Mouse (Mus musculus): ENCODE results near the gene Rtn4. TPM values are rescaled to one million over a fixed set of nuclear protein-coding genes. Genes with fewer than 3 reads are reported as not detected.
"Not testable (repeated sequence)": the region's sequence is repeated elsewhere in the genome, so short reads cannot be mapped to it uniquely, and the experiment has no call there.

The Rtn4 gene
- 57.4 and 59.5 TPM in 2 replicates for polyA plus RNA-seq (2015; fragmentation: Nextera tagmentation; extraction: Ambion mirVana)

DNA sequence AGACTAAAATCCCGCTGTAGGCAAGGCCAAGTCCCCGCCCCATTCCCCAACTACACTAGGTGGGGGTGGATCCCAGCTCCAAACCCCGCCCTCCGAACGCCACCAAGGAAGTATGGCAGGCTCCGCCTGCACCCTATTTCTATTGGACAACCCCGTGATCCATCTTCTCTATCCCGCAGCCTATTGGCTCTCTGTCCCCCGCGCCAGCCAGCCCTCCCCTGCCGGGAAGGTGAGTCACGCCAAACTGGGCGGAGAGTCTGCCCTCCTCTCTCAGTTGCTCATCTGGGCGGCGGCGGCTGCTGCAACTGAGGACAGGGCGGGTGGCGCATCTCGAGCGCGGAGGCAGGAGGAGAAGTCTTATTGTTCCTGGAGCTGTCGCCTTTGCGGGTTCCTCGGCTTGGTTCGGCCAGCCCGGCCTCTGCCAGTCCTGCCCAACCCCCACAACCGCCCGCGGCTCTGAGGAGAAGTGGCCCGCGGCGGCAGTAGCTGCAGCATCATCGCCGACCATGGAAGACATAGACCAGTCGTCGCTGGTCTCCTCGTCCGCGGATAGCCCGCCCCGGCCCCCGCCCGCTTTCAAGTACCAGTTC is at the start of gene Rtn4:
TSS of gene Rtn4 (plus strand) at position 265 of the 590 bp plus-strand sequence.
- Histone ChIP-seq H3K4me3 (peak within 1 kb of the TSS; percentile 100), H3K9ac (peak within 1 kb of the TSS; percentile 99), H3K36me3 (no peaks in the 10 kb centered on the region), H3K27ac (peak within 1 kb of the TSS; percentile 99), H3K4me1 (replicated peaks) (peaks cover 17% of the 10 kb centered on the region), H3K27me3 (no peaks in the 10 kb centered on the region), H3K4me2 (peak within 1 kb of the TSS; percentile 70), H3K9me3 (replicated peaks) (no peaks in the 10 kb centered on the region)
- peak; percentile 97 for ATAC-seq (replicated peaks; ENCODE audit: insufficient number of reproducible peaks, insufficient read depth, low FRiP score, low read depth)
- under 1% methylated on average over 43 of the region's 43 CpGs for WGBS

DNA sequence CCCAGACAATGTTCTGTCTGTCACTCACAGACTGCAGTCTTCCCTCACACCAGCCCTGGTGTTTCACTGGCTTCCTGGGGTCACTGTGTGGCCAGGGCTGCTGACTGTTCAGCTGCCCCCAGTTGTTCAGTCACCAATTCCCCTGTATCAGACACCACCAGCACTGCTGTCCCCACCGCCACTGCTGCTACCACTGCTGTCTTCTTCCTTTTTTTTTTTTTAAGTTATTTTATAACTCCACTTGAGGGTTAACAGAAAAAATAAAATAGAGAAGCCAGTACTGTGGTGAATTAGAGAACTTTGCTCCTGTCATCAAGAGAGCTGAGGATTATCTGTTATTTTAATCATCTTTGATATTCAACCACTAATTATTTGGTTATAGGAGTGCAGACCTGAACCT is 48.3 kb upstream of the Rtn4 start:
- Histone ChIP-seq H3K9me3 (replicated peaks) (no peaks in the 10 kb centered on the region), H3K4me3 (no peak overlapping the region), H3K4me1 (replicated peaks) (peaks cover 12% of the 10 kb centered on the region), H3K4me2 (no peak overlapping the region), H3K27me3 (no peaks in the 10 kb centered on the region), H3K27ac (no peak overlapping the region), H3K9ac (no peak overlapping the region), H3K36me3 (no peaks in the 10 kb centered on the region)
- ATAC-seq (replicated peaks; ENCODE audit: insufficient number of reproducible peaks, insufficient read depth, low FRiP score, low read depth): no peak
- 85% methylated on average over 1 of the region's 1 CpGs for WGBS

DNA sequence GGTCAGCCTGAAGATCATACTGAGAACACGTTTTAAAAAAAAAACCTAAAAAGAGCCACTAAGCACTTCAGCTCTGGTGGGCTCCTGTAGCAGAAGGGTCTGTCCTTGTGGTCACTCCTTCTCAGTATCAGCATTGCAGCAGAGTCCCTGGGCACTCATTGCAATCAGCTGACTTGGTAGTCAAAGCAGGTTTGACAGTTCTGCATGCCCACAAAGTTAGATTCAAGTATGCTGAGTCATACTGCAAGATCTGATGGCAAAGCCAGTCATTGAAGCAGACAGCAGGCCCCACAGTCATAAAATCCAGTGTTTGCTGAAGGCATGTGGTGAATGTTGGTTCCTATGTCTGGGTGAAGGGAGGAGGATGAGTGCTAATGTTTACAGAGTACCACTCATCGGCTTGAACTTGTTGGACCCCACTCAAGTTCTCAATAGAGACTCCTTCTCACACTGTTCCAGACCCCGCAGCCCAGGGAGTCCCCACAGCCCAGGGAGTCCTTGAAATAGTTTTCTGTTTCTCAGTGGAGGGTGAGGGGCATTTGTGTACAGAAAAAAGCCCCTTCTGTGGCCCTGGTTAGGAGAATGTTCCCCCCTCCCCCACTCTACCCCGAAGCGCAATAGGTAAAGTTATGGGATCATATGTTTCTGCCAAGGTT is 47.2 kb upstream of the Rtn4 start:
- 0 out of 2 replicates have a peak overlapping the region, but pooled peaks have one; percentile 15 for H3K27ac ChIP-seq
- WGBS: 55% methylated on average over 5 of the region's 5 CpGs
- no peak for ATAC-seq (replicated peaks; ENCODE audit: insufficient number of reproducible peaks, insufficient read depth, low FRiP score, low read depth)
- no peaks in the 10 kb centered on the region for H3K9me3 ChIP-seq (replicated peaks)
- no peaks in the 10 kb centered on the region for H3K27me3 ChIP-seq
- H3K4me2 ChIP-seq: no peak overlapping the region
- H3K36me3 ChIP-seq: no peaks in the 10 kb centered on the region
- no peak overlapping the region for H3K4me3 ChIP-seq
- no peak overlapping the region for H3K9ac ChIP-seq
- peaks cover 12% of the 10 kb centered on the region for H3K4me1 ChIP-seq (replicated peaks)

DNA sequence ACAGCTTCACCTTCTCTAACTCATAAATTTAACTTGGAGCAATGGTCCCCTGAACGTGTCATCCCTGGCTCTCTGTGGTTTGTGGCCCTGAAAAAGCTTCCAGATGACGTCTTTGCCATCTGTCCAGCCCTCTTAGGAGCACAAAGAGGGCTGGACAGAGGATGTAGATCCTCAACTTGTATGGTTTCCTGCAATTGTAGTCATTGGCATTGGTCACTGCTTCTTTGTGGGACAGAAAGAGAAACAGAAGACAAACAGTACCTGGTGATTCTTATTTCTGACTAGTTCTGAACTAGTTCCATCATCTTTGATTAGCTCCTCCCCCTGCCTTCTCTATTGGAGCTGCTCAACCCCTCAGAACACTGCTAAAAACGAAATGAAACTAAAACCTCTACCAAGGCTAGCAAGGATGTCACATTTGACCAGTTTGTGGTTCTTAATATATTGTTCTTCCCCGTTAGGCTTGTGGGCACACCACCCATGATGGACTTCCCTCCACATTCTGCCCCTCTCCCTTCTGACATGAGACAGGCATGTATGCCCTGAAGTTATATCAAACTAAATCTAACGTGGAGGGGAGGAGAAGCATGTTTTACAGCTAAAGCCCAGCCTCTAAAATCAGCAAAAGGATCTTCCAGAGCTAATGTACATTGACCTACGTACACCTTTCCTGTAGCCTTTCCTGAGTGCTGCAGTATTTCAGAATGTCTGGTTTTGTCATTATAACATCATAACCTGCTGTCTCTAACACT is 45.0 kb upstream of the Rtn4 start:
- H3K36me3 ChIP-seq: no peaks in the 10 kb centered on the region
- H3K27ac ChIP-seq: 0 out of 2 replicates have a peak overlapping the region, but pooled peaks have one; percentile 19
- H3K4me1 ChIP-seq (replicated peaks): peaks cover 12% of the 10 kb centered on the region
- no peak for ATAC-seq (replicated peaks; ENCODE audit: insufficient number of reproducible peaks, insufficient read depth, low FRiP score, low read depth)
- no peaks in the 10 kb centered on the region for H3K9me3 ChIP-seq (replicated peaks)
- WGBS: 44% methylated on average over 6 of the region's 6 CpGs
- no peaks in the 10 kb centered on the region for H3K27me3 ChIP-seq
- peak overlapping the region; percentile 15; the same call in 1 of the 2 replicates for H3K4me2 ChIP-seq
- no peak overlapping the region for H3K4me3 ChIP-seq
- H3K9ac ChIP-seq: no peak overlapping the region

DNA sequence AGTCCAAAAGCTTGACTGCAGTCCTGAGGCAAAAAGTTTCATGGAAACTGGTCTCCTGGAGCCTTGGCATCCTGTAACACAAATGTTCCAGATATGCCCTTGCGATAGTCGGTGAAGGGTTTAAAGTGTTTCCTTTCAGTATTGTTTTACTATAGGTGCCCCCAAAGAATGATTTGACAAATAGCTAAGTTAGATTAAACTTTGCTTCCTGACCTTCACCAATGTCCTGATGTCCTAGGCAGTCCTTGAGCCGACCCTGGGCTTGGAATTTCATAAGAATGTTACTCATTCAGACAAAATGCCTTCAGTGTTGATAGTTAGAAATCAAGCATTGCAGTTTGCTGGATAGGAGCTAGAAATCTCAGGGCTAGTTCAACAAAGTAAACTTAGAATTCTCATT is 37.4 kb upstream of the Rtn4 start:
- WGBS: 86% methylated on average over 3 of the region's 3 CpGs
- H3K9me3 ChIP-seq (replicated peaks); H3K4me1 ChIP-seq (replicated peaks); ATAC-seq (replicated peaks; ENCODE audit: insufficient number of reproducible peaks, insufficient read depth, low FRiP score, low read depth); H3K36me3 ChIP-seq; H3K4me2 ChIP-seq; H3K27me3 ChIP-seq; H3K9ac ChIP-seq; H3K4me3 ChIP-seq; H3K27ac ChIP-seq: not testable (repeated sequence)

DNA sequence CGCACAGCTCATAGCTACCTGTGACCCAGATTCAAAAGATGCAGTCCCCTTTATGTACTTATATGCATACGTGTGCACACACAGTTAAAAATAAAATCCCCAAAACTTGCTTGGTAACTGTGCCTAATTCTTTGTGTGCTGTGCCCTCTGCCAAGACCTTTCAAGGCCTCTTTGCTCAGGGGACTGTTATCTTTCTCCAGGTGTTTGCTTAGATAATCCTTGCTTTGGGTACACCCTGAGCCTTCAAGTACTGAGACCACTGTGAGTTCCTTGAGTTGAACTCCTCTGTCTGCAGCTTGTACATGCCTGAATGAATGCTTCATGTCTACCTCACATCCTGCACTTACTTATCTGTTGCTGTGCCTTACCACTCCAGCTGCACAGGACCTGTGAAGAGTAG is 32.0 kb upstream of the Rtn4 start:
- Histone ChIP-seq H3K9me3 (replicated peaks) (no peaks in the 10 kb centered on the region), H3K27me3 (no peaks in the 10 kb centered on the region), H3K4me3 (no peak overlapping the region), H3K4me2 (no peak overlapping the region), H3K9ac (no peak overlapping the region), H3K27ac (no peak overlapping the region), H3K4me1 (replicated peaks) (no peaks in the 10 kb centered on the region), H3K36me3 (no peaks in the 10 kb centered on the region)
- 88% methylated on average over 2 of the region's 2 CpGs for WGBS
- no peak for ATAC-seq (replicated peaks; ENCODE audit: insufficient number of reproducible peaks, insufficient read depth, low FRiP score, low read depth)

DNA sequence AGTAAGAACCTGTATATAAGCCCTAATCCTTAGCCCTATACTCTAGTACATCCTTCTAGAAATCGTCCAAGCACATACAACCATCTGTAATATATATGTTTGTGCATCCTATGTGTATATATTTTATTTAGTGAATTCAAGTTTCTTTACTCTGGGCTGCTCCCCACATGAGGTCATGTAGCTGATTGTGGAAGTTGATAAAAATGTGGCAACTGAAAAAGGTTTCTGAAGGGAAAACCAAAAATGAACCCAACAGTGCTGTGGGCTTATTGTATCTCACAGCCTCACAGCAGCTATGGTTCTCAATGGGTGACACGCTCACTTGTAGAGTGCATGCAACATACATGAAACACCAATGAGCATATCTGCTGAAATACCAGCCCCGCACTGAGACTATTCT is 25.1 kb upstream of the Rtn4 start:
- 90% methylated on average over 3 of the region's 3 CpGs for WGBS
- no peaks in the 10 kb centered on the region for H3K27me3 ChIP-seq
- H3K4me2 ChIP-seq: no peak overlapping the region
- ATAC-seq (replicated peaks; ENCODE audit: insufficient number of reproducible peaks, insufficient read depth, low FRiP score, low read depth): no peak
- no peaks in the 10 kb centered on the region for H3K4me1 ChIP-seq (replicated peaks)
- no peak overlapping the region for H3K27ac ChIP-seq
- H3K4me3 ChIP-seq: no peak overlapping the region
- H3K9me3 ChIP-seq (replicated peaks): no peaks in the 10 kb centered on the region
- H3K9ac ChIP-seq: no peak overlapping the region
- H3K36me3 ChIP-seq: no peaks in the 10 kb centered on the region

DNA sequence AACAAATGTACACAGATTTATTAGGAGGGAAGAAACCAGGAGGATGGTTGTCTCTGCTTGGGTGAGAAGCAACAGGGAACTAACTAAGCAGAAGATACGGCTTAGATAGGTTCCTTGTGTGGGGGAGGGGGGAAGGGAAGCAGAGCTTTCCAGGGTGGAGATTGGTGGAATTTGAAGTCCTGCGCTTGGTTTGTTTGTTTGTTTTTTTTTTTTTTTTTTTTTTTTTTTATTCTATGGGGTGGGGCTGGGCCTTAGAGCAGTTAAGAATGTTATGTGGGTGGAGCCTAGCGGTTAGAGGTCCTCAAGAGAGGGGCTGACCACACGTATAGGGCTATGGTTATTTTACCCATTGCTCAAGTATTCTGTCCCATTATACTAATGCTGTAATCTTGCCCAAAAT is 23.0 kb upstream of the Rtn4 start:
- no peak overlapping the region for H3K27ac ChIP-seq
- H3K27me3 ChIP-seq: no peaks in the 10 kb centered on the region
- no peaks in the 10 kb centered on the region for H3K9me3 ChIP-seq (replicated peaks)
- H3K36me3 ChIP-seq: no peaks in the 10 kb centered on the region
- ATAC-seq (replicated peaks; ENCODE audit: insufficient number of reproducible peaks, insufficient read depth, low FRiP score, low read depth): no peak
- no peaks in the 10 kb centered on the region for H3K4me1 ChIP-seq (replicated peaks)
- WGBS: 64% methylated on average over 4 of the region's 4 CpGs
- no peak overlapping the region for H3K4me3 ChIP-seq
- no peak overlapping the region for H3K9ac ChIP-seq
- no peak overlapping the region for H3K4me2 ChIP-seq

DNA sequence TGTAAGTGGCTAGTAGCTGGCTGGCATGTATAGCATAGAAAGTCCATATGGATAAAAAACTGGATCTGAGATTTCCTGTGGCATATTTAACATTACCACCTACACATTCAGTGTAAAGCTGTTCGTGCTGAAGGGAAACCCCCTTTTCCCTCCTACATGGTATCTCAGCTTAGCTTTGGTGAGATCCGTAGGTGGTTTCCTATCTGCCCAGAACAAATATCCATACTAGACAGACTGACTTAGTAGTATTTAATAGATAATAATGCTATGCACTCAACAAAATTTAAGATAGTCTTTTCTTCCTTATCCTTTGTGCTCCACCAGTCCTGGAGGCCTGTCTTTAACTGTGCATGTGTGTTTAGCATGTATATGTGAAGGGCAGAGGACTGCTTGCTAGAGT is 19.4 kb upstream of the Rtn4 start:
- Histone ChIP-seq H3K9me3 (replicated peaks) (no peaks in the 10 kb centered on the region), H3K4me1 (replicated peaks) (no peaks in the 10 kb centered on the region), H3K4me2 (no peak overlapping the region), H3K27me3 (no peaks in the 10 kb centered on the region), H3K4me3 (no peak overlapping the region), H3K27ac (peak overlapping the region; percentile 1), H3K9ac (no peak overlapping the region), H3K36me3 (no peaks in the 10 kb centered on the region)
- WGBS: 62% methylated on average over 2 of the region's 2 CpGs
- ATAC-seq (replicated peaks; ENCODE audit: insufficient number of reproducible peaks, insufficient read depth, low FRiP score, low read depth): no peak

DNA sequence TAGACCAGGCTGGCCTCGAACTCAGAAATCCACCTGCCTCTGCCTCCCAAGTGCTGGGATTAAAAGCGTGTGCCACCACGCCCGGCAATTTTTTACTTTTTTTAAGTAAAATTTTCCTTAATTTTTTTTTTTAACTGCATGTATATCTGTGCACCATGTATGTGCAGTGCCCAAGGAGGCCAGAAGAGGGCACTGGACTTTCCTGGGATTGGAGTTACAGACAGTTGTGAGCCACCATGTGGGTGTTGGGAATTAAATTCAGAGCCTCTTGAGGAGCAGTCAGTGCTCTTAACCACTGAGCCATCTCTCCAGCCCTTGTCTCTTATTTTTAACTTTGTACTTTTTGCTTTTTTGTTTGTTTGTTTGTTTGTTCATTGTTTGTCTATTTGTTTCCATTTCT is 16.0 kb upstream of the Rtn4 start:
- 94% methylated on average over 4 of the region's 4 CpGs for WGBS
- no peak for ATAC-seq (replicated peaks; ENCODE audit: insufficient number of reproducible peaks, insufficient read depth, low FRiP score, low read depth)
- H3K9ac ChIP-seq: no peak overlapping the region
- no peak overlapping the region for H3K4me3 ChIP-seq
- H3K36me3 ChIP-seq: no peaks in the 10 kb centered on the region
- 0 out of 2 replicates have a peak, but pooled peaks cover 3% of the 10 kb centered on the region for H3K4me1 ChIP-seq (replicated peaks)
- no peaks in the 10 kb centered on the region for H3K9me3 ChIP-seq (replicated peaks)
- H3K4me2 ChIP-seq: no peak overlapping the region
- H3K27ac ChIP-seq: no peak overlapping the region
- no peaks in the 10 kb centered on the region for H3K27me3 ChIP-seq

DNA sequence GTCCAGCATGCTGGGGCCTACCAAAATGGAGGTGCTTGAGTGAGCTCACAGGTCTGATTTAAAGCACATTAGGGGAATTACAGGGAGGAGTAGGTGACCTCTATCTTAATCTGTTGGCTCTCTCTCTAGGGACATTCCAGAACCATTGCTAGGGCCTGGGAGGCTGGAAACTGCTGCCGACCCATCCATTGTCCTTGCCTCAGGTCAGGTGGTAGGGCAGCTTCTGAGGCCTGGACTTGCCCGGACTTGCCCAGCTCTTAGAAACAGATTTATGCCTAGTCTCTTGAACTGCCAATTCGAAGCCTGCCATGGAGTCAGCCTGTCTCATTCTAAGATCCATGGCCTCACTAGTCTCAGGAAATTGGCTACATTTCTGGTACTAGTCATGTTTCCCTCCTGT is 12.8 kb upstream of the Rtn4 start:
- H3K27me3 ChIP-seq: no peaks in the 10 kb centered on the region
- ATAC-seq (replicated peaks; ENCODE audit: insufficient number of reproducible peaks, insufficient read depth, low FRiP score, low read depth): no peak
- WGBS: 66% methylated on average over 3 of the region's 3 CpGs

More for the DNA sequence above, 12.8 kb upstream of the Rtn4 start:
- Histone ChIP-seq H3K4me2 (no peak overlapping the region), H3K9ac (no peak overlapping the region), H3K36me3 (no peaks in the 10 kb centered on the region), H3K27ac (no peak overlapping the region), H3K9me3 (replicated peaks) (no peaks in the 10 kb centered on the region), H3K4me3 (no peak overlapping the region), H3K4me1 (replicated peaks) (0 out of 2 replicates have a peak, but pooled peaks cover 3% of the 10 kb centered on the region)

Measured in heart, embryonic 15.5 days (tissue).